Mouse (Mus musculus): Measurements from ENCODE around the gene Ccdc24. TPM values are rescaled to one million over a fixed set of nuclear protein-coding genes. Genes with fewer than 3 reads are reported as not detected.

Ccdc24 gene
- polyA plus RNA-seq, 1 experiment from 2014 or later = 1.0 TPM

DNA sequence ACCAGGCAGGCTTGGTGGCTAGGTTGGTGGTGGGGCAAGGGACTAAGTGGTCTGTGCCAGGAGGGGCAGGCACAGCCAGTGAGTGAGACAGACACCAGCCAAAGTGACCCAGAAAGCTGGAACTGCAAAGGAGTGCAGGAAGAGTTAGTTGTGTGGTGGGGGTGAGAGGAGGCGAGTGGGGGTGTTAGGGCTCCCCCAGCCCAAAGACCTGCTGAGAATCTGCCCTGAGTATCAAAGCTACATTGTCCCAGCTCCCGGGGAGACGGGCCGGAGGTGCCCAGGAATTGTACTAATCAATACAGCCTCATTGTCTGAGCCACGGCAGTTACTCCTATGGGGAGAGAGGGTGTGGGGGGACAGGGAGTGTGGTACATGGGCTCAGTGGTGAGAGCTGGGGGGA, 22.9 kb downstream of the Ccdc24 start:
- no peak overlapping the region for H3K4me2 ChIP-seq (replicated peaks)
- H3K27me3 ChIP-seq (replicated peaks) = no peaks in the 10 kb centered on the region
- H3K4me1 ChIP-seq (replicated peaks) = 0 out of 2 replicates have a peak, but pooled peaks cover 2% of the 10 kb centered on the region
- no peak overlapping the region for H3K4me3 ChIP-seq (replicated peaks)
- no peak overlapping the region for H3K9ac ChIP-seq
- ATAC-seq = no peak
- no peaks in the 10 kb centered on the region for H3K9me3 ChIP-seq
- H3K36me3 ChIP-seq = no peaks in the 10 kb centered on the region
- 67% methylated on average over 5 of the region's 5 CpGs for WGBS
- H3K27ac ChIP-seq = no peak overlapping the region

DNA sequence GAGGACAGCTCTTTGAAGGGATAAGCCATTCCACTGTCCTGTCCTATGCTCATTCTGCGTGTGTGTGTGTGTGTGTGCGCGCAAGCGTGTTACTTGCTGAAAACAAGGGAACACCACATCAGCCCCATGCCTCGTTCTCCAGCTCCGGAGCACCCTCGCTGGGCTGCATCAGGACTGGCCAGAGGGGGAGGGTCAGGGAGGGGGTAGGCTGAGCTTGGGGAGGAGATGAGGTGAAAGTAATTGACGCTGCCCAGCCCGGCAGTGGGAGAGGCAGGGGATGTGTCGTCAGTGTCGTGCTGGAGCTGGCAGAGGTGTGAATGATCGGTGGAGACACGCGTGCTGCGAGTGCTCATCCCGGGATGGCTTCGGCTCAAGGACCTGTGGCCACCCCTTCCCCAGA, 23.3 kb downstream of the Ccdc24 start:
- Histone ChIP-seq H3K27me3 (replicated peaks) (no peaks in the 10 kb centered on the region), H3K27ac (no peak overlapping the region), H3K36me3 (no peaks in the 10 kb centered on the region), H3K4me2 (replicated peaks) (no peak overlapping the region), H3K4me1 (replicated peaks) (0 out of 2 replicates have a peak, but pooled peaks cover 2% of the 10 kb centered on the region), H3K4me3 (replicated peaks) (no peak overlapping the region), H3K9ac (no peak overlapping the region), H3K9me3 (no peaks in the 10 kb centered on the region)
- no peak for ATAC-seq
- 63% methylated on average over 17 of the region's 17 CpGs for WGBS

DNA sequence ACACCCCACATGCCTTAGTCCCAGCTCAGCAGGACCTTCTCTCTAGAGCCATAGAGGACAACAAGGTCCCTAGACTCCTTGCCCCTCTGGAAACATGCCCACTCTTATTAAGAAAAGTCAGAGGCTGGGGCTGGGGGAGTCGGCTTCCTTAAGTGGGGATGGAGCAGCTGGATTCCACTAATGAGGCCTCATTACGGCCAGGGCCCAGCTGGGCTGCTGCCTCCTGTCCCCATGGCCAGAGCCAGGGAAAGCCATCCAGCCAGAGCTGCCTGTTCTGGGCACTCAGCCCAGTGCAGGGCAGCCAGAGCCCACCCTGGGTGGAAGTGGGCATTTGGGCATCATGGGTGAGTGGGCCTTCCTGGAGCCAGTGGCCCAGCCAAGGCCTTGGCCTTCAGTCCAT, 25.3 kb downstream of the Ccdc24 start:
- Histone ChIP-seq H3K4me2 (replicated peaks) (no peak overlapping the region), H3K36me3 (no peaks in the 10 kb centered on the region), H3K9me3 (no peaks in the 10 kb centered on the region), H3K27ac (0 out of 2 replicates have a peak overlapping the region, but pooled peaks have one; percentile 15), H3K4me3 (replicated peaks) (no peak overlapping the region), H3K27me3 (replicated peaks) (no peaks in the 10 kb centered on the region), H3K9ac (no peak overlapping the region), H3K4me1 (replicated peaks) (0 out of 2 replicates have a peak, but pooled peaks cover 2% of the 10 kb centered on the region)
- no peak for ATAC-seq
- WGBS = 44% methylated on average over 2 of the region's 2 CpGs

DNA sequence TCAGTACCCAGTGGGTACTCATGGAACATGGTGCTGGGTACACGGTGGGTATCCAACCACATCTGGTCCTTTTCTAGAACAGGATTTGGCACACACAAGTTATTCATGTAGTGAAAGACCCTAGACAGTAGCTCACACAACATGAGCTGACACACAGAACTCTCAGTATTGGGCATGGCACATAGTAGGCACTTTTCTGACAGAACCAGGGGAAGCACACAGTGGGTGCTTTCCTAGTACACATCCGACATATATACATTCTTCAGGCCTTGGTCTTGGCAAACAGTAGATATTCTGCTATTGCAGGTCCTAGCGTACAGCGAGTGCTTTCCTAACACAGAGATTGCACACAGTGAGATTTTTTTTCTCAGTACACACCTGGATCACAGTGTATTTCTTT, 26.1 kb downstream of the Ccdc24 start:
- WGBS = 96% methylated on average over 4 of the region's 4 CpGs
- no peak for ATAC-seq
- no peak overlapping the region for H3K9ac ChIP-seq
- no peak overlapping the region for H3K4me2 ChIP-seq (replicated peaks)
- no peak overlapping the region for H3K4me3 ChIP-seq (replicated peaks)
- no peaks in the 10 kb centered on the region for H3K9me3 ChIP-seq
- H3K27me3 ChIP-seq (replicated peaks) = no peaks in the 10 kb centered on the region
- no peak overlapping the region for H3K27ac ChIP-seq
- H3K36me3 ChIP-seq = no peaks in the 10 kb centered on the region
- H3K4me1 ChIP-seq (replicated peaks) = 0 out of 2 replicates have a peak, but pooled peaks cover 2% of the 10 kb centered on the region

DNA sequence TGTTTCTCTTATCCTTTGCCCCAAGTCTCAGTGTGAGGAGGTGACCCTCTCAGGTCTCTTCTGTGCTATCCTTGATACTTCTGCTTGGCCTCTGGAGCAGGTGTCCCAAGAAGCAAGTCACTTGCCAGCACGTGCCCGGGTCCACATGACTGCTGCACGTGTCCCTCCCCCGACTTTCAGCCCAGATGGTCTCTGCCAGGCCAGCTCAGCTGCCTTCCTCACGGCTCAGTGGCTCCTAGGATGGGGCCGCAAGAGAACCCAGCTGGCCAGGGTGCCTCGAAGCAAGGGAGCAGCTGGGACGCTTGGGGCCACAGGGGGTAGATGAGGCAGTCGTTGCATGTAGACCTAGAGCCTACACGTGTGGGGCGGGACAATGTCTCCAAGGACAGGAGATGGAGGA, 27.0 kb downstream of the Ccdc24 start:
- H3K4me3 ChIP-seq (replicated peaks) = no peak overlapping the region
- no peaks in the 10 kb centered on the region for H3K36me3 ChIP-seq
- no peak overlapping the region for H3K9ac ChIP-seq
- WGBS = 83% methylated on average over 11 of the region's 11 CpGs
- no peaks in the 10 kb centered on the region for H3K27me3 ChIP-seq (replicated peaks)
- no peak for ATAC-seq
- H3K9me3 ChIP-seq = no peaks in the 10 kb centered on the region
- H3K4me2 ChIP-seq (replicated peaks) = no peak overlapping the region
- 0 out of 2 replicates have a peak, but pooled peaks cover 2% of the 10 kb centered on the region for H3K4me1 ChIP-seq (replicated peaks)
- no peak overlapping the region for H3K27ac ChIP-seq

DNA sequence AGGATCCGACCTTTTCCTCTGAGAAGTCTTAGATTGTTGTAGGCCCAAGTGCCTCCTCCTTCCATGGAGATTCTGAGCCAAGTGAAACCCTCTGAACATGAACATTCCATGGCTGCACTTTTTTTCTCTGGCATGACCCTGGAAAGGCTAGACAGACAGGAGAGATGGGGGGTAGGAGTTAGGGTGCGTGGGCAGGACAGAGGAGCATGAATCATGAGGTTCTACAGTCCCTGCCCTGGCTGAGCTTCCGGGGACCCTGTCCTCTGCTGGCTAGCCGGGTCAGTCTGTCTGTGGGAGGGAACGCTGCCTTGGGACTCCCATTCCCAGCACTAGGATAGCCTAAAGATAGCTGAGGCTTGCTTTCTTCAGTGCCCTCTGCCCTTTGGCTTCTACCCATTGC, 27.9 kb downstream of the Ccdc24 start:
- Histone ChIP-seq H3K9ac (no peak overlapping the region), H3K36me3 (no peaks in the 10 kb centered on the region), H3K9me3 (no peaks in the 10 kb centered on the region), H3K27ac (no peak overlapping the region), H3K4me1 (replicated peaks) (0 out of 2 replicates have a peak, but pooled peaks cover 2% of the 10 kb centered on the region), H3K27me3 (replicated peaks) (no peaks in the 10 kb centered on the region), H3K4me3 (replicated peaks) (no peak overlapping the region), H3K4me2 (replicated peaks) (no peak overlapping the region)
- no peak for ATAC-seq
- WGBS = 89% methylated on average over 5 of the region's 5 CpGs

DNA sequence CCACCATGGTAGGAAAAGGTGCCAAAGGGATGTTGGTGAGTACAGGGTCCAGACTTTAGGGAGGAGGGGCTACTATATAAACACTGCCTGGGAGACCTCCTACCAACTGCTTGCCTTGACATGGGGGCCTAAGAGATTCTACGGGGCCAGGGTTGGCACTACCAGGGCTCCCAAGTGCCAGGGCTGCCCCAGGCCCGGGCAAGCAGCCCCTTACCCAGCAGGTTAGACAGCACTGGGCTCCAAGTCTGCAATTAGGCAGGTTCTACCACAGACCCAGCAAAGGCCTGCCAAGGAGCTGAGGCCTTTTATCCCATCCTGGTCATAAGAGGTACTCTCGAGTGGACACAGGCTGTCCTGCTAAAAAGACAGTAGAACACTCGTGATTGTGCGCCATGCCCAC, 29.3 kb downstream of the Ccdc24 start:
- ATAC-seq = no peak
- no peaks in the 10 kb centered on the region for H3K27me3 ChIP-seq (replicated peaks)
- H3K4me2 ChIP-seq (replicated peaks) = no peak overlapping the region
- H3K4me1 ChIP-seq (replicated peaks) = no peaks in the 10 kb centered on the region
- no peak overlapping the region for H3K4me3 ChIP-seq (replicated peaks)
- no peaks in the 10 kb centered on the region for H3K36me3 ChIP-seq
- WGBS = 91% methylated on average over 5 of the region's 5 CpGs
- no peaks in the 10 kb centered on the region for H3K9me3 ChIP-seq
- no peak overlapping the region for H3K27ac ChIP-seq
- H3K9ac ChIP-seq = no peak overlapping the region

DNA sequence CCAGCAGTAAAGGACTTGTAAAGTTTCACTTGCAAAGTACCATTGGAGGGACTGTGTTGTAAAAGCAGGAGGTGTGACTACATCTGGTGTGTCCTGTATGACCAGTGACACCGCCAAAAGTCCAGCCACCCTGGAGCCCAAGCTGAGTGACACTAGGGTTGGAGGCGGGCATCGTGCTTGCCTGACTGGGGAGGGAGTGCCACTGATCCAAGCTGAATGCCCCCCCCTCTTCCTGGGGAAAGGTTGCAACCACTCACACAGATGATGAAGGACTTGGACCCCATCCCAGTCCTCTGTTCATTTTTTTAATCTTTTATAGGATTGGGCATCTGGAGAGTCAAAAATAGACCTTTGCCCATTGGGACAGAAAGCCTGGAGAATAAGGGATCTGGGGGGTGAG, 30.8 kb downstream of the Ccdc24 start:
- Histone ChIP-seq H3K4me1 (replicated peaks) (peaks cover 5% of the 10 kb centered on the region; the same call in 1 of the 2 replicates), H3K9me3 (no peaks in the 10 kb centered on the region), H3K27ac (no peak overlapping the region), H3K4me2 (replicated peaks) (no peak overlapping the region), H3K9ac (no peak overlapping the region), H3K36me3 (no peaks in the 10 kb centered on the region), H3K4me3 (replicated peaks) (no peak overlapping the region), H3K27me3 (replicated peaks) (no peaks in the 10 kb centered on the region)
- no peak for ATAC-seq
- WGBS = 75% methylated on average over 3 of the region's 3 CpGs

DNA sequence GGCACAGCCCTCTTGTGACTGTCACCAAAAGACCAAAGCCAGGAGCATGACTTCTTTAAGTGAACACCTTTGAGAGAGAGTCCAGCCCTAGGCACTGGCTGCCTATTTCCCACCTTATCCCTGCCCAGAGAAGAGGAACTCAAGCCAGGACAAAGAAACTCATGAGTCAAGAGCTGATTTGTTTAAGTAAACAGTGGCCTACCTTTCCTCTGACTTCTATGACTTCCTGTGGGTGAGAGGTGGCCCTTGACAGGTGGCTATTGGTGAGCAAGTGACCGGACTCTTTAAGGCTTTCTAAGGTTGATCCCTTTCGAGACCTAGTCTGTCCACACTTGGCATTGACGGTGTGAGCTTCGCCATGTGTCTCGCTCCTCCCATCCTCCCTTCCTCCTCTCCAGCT, 31.5 kb downstream of the Ccdc24 start:
- Histone ChIP-seq H3K4me3 (replicated peaks) (no peak overlapping the region), H3K9ac (no peak overlapping the region), H3K9me3 (no peaks in the 10 kb centered on the region), H3K36me3 (no peaks in the 10 kb centered on the region), H3K4me2 (replicated peaks) (no peak overlapping the region), H3K4me1 (replicated peaks) (peaks cover 5% of the 10 kb centered on the region; the same call in 1 of the 2 replicates), H3K27me3 (replicated peaks) (no peaks in the 10 kb centered on the region), H3K27ac (no peak overlapping the region)
- 87% methylated on average over 5 of the region's 5 CpGs for WGBS
- ATAC-seq = no peak

DNA sequence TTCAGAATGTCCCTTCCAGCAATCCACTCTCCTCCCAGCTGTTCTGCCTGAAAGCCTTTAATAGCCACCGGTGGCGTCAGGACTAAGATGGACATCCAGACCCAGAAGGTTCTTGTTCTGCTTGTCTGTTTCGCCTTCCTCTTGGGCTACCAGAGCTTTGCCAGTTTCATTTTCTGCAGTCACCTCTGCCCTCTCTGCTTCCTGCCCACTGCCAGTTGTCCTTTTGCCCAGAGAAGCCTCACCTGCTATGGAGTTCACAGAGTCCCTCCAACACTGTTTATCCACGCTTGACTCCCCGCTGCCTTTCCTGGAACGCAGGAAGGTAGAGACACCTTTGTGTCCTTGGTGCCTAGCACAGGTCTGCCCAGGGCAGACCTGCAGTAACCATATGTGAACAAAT, 33.0 kb downstream of the Ccdc24 start:
- ATAC-seq = no peak
- Histone ChIP-seq H3K4me1 (replicated peaks) (peaks cover 10% of the 10 kb centered on the region), H3K9me3 (no peaks in the 10 kb centered on the region), H3K4me2 (replicated peaks) (no peak overlapping the region), H3K36me3 (no peaks in the 10 kb centered on the region), H3K4me3 (replicated peaks) (no peak overlapping the region), H3K27ac (no peak overlapping the region), H3K27me3 (replicated peaks) (no peaks in the 10 kb centered on the region), H3K9ac (no peak overlapping the region)
- 72% methylated on average over 6 of the region's 6 CpGs for WGBS

DNA sequence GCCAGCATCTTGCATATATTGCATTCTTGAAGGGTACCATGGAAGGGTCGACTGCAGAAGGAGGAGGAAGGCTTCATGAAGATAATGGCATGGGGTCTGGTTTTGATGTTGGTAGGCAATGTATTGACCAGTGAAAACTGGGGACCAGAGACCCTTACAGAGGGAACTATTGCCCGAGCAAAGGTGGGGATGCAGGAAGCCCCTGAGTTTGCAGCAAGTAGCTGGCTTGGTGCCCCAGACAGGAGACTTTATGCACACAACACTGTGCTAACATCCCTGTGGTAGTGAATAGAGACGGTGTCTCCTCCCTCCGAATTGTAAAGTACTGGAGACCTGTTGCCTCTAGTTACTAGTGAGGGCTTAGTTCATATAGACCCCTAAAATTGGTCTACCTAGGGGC, 35.1 kb downstream of the Ccdc24 start:
- WGBS = 68% methylated on average over 4 of the region's 4 CpGs
- Histone ChIP-seq H3K9ac (no peak overlapping the region), H3K36me3 (no peaks in the 10 kb centered on the region), H3K4me2 (replicated peaks) (no peak overlapping the region), H3K27ac (no peak overlapping the region), H3K4me1 (replicated peaks) (peaks cover 14% of the 10 kb centered on the region), H3K9me3 (no peaks in the 10 kb centered on the region), H3K27me3 (replicated peaks) (no peaks in the 10 kb centered on the region), H3K4me3 (replicated peaks) (no peak overlapping the region)
- no peak for ATAC-seq

DNA sequence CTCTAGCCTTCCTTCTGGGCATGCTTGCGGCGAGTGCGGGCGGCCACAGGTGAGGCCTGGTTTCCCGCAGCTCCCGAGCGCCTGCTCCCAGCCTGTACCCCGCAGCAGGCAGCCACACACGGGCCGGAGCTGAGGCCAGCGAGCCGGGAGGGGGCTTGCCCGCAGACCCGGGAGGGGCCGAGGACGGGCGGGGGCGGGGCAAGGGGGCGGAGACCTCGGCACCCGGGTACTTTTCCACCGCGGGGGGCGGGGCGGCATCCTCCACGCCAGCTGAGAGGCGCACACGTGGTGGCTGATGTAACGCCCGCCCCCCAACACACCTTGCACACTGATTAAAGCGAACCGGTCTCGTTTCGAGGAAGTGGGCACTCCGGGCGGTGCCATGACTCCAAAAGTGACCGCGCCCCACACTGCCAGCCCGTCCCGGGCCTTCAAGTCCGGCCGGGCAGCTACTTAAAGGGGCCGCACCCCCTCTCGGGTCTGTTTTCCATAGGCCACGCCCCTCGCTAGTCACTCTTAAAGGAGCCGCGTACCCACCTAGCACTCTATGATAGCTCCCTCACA, 36.1 kb downstream of the Ccdc24 start:
- no peaks in the 10 kb centered on the region for H3K36me3 ChIP-seq
- 0% methylated on average over 48 of the region's 48 CpGs for WGBS
- no peaks in the 10 kb centered on the region for H3K27me3 ChIP-seq (replicated peaks)
- H3K4me1 ChIP-seq (replicated peaks) = peaks cover 23% of the 10 kb centered on the region
- H3K27ac ChIP-seq = peak overlapping the region; percentile 82
- H3K4me3 ChIP-seq (replicated peaks) = peak overlapping the region; percentile 66
- no peaks in the 10 kb centered on the region for H3K9me3 ChIP-seq
- H3K4me2 ChIP-seq (replicated peaks) = peak overlapping the region; percentile 88
- peak; percentile 90 for ATAC-seq
- H3K9ac ChIP-seq = peak overlapping the region; percentile 74

DNA sequence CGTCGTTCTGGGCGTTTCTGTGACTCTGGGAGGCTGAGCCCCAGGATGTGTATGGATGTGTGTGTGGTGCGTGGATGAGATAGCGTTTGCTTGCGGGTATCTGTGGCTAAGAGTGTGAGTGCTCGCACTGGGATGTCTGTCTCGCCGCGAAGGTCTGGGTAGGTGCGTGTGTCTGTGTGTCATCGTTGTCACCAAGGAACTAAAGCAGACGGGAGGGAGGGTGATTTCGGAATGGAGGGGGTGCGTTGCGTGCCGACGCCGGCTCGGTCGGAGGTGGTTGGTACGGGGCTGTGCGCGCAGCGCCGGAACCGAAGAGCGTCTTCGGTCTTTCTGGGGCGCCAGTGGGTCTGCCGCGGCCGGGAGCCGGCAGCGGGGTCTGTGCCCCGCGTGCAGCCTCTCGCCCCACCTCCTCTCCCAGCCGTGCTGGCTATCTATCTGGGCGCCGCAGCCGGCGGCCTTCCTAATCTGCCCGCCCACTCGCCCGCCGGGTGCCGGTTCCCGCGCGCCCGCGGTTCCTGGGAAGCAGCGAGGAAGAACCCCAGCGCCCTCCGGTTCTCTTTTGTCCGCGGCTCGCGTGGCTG, 36.7 kb downstream of the Ccdc24 start:
- peak overlapping the region; percentile 88 for H3K4me2 ChIP-seq (replicated peaks)
- peak overlapping the region; percentile 66 for H3K4me3 ChIP-seq (replicated peaks)
- WGBS = 0% methylated on average over 60 of the region's 60 CpGs

More for the DNA sequence above, 36.7 kb downstream of the Ccdc24 start:
- ATAC-seq = peak; percentile 50
- peak overlapping the region; percentile 82 for H3K27ac ChIP-seq
- no peaks in the 10 kb centered on the region for H3K36me3 ChIP-seq
- no peaks in the 10 kb centered on the region for H3K9me3 ChIP-seq
- peaks cover 25% of the 10 kb centered on the region for H3K4me1 ChIP-seq (replicated peaks)
- peak overlapping the region; percentile 74 for H3K9ac ChIP-seq
- H3K27me3 ChIP-seq (replicated peaks) = no peaks in the 10 kb centered on the region

Data from intestine, embryonic 15.5 days (tissue).